Mouse (Mus musculus) heart, embryonic 11.5 days (tissue): ENCODE measurements at regions not wholly inside any gene's neighbourhood (a gene's known extent, or its start where the extent isn't known, plus 50 kb on each side); places are given as distances from the start of the nearest gene placed in this dataset.
"Not testable (repeated sequence)": the region's sequence is repeated elsewhere in the genome, so short reads cannot be mapped to it uniquely, and the experiment has no call there.

Source experiments
- ATAC-seq: fragments of 200-750 bp; cut with Nextera tagmentation; replicated peaks from 2 replicates; pipeline ENCODE4 v1.8.0; 2017; ENCODE audit warnings: moderate library complexity; ENCODE audit not compliant: insufficient number of reproducible peaks, low FRiP score, low TSS enrichment
- H3K27ac ChIP-seq: fragments of 300-500 bp; sonication (generic); 2 replicates; pipeline ENCODE4 v1.5.1; 2014; ENCODE audit warnings: mild to moderate bottlenecking, low read depth, low read length
- H3K27me3 ChIP-seq: fragments of 300-500 bp; sonication (generic); 2 replicates; pipeline ENCODE4 v1.6.1; 2014; ENCODE audit warnings: mild to moderate bottlenecking, low read length, mixed read lengths; ENCODE audit not compliant: control insufficient read depth, insufficient read depth
- H3K36me3 ChIP-seq: fragments of 300-500 bp; sonication (generic); 2 replicates; pipeline ENCODE4 v1.6.1; 2014; ENCODE audit warnings: mild to moderate bottlenecking, low read length, moderate library complexity, mixed read lengths; ENCODE audit not compliant: control insufficient read depth, insufficient read depth
- H3K4me1 ChIP-seq: fragments of 300-500 bp; sonication (generic); 2 replicates; pipeline ENCODE4 v1.6.1; 2014; ENCODE audit warnings: low read length; ENCODE audit not compliant: control insufficient read depth, insufficient read depth
- H3K4me2 ChIP-seq: fragments of 300-500 bp; sonication (generic); 2 replicates; pipeline ENCODE4 v1.6.1; 2014; ENCODE audit warnings: mild to moderate bottlenecking, moderate library complexity
- H3K4me3 ChIP-seq: fragments of 300-500 bp; sonication (generic); 2 replicates; pipeline ENCODE4 v1.5.1; 2014; ENCODE audit warnings: low read depth, low read length
- H3K9ac ChIP-seq: fragments of 300-500 bp; sonication (generic); 2 replicates; pipeline ENCODE4 v1.6.1; 2014; ENCODE audit warnings: mild to moderate bottlenecking, low read depth, low read length, moderate library complexity
- H3K9me3 ChIP-seq: fragments of 300-500 bp; sonication (generic); replicated peaks from 2 replicates; pipeline ENCODE4 v1.6.1; 2016; ENCODE audit warnings: low read length; ENCODE audit not compliant: control insufficient read depth
- WGBS: fragments of 180-500 bp; shearing (Covaris S2); extraction: QIAGEN DNeasy Blood & Tissue Kit; methylation state at CpG from one replicate; pipeline ENCODE4 v1.1.7; 2014; ENCODE audit not compliant: insufficient replicate concordance; 5-methylcytosine and 5-hydroxymethylcytosine counted together

DNA sequence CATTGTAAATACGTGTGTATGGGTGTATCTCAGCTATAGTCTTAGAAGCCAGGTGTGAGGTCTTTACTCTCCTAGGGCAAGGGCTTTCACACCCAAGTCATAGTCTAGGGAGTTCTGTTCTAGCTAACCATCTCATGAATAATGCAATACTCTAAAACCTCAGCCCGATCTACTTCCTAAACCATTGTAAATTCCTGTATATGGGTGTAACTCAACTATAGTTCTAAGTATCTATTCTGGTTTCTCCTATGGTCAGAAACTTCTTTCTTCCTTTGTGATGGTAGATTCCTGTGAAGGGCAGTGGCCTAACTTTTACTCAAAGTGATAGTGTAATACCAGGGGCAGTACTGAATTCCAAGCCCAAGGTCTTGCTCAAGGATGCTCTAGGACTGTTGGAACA is 58.7 kb upstream of the Srd5a3 start:
- not testable (repeated sequence) for H3K9ac ChIP-seq, H3K4me1 ChIP-seq, H3K27ac ChIP-seq, ATAC-seq, H3K9me3 ChIP-seq, H3K27me3 ChIP-seq, H3K4me3 ChIP-seq, H3K36me3 ChIP-seq, H3K4me2 ChIP-seq
- 77% methylated on average over 2 of the region's 2 CpGs for WGBS

DNA sequence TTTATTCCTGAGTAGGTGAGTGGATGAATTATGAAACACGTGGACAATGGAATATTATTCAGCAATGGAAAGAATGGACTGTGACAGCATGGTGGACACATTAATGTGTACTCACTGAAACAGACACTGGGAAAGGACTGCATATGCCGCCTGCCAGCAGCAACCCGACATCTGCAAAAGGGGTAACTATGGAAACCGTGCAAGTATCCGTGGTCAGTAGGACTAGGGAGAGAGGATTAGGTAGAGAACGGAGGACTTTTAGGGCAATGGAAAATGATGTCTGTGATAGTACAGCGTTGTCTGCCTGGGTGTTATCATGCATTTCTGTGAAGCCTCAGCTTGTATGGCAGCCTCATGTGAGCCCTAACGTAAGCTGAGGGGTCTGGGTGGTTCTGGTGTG is 59.6 kb upstream of the Srd5a3 start:
- no peaks in the 10 kb centered on the region for H3K36me3 ChIP-seq
- no peaks in the 10 kb centered on the region for H3K4me1 ChIP-seq
- ATAC-seq: no peak
- no peak overlapping the region for H3K4me2 ChIP-seq
- 77% methylated on average over 8 of the region's 8 CpGs for WGBS
- no peak overlapping the region; the same call in 1 of the 2 replicates for H3K27ac ChIP-seq
- no peaks in the 10 kb centered on the region for H3K27me3 ChIP-seq
- H3K9me3 ChIP-seq: no peaks in the 10 kb centered on the region
- H3K4me3 ChIP-seq: no peak overlapping the region
- H3K9ac ChIP-seq: no peak overlapping the region

DNA sequence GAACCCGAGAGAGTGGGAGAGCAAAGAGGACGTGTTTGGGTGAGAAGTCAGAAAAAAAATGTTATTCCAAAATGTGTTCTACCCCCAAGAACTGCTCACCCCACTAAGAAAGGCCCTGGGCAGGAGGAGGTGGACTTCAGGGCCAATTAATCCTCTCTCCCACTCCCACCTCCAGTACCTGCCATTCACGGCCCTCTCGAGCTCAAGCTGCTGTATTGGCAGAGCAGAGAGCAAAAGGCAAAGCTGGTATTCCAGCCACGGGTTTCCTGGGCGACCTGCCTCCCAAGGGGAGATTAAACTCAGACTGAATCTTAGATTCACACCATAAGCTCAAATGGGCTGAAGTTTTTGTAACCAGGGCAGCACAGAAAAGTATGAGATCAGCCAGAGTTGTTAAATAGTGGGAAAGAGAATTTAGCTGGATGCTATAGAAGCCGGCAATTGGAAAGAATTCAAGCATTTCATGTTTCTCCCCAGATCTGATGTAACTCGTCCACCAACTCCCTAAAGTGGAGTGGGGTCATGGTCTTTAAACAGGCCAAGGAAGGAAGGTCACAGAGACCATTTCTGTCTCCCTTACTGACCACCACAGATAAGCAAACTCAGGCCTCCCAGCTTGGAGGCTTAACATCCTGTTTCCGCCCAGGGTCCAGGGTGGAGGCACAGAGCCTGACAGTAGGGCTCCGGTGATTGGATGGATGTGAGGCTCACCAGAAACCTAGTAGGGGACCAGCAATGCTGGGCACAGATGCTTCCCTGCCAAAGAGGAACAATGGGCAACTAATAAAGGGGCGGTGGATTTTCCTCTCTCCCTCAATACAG is 60.7 kb upstream of the Srd5a3 start:
- no peak overlapping the region for H3K9ac ChIP-seq
- no peak overlapping the region for H3K4me2 ChIP-seq
- H3K36me3 ChIP-seq: no peaks in the 10 kb centered on the region
- ATAC-seq: peak; percentile 67; the same call in 1 of the 2 replicates
- no peak overlapping the region for H3K4me3 ChIP-seq
- no peaks in the 10 kb centered on the region for H3K4me1 ChIP-seq
- H3K27ac ChIP-seq: peak overlapping the region; percentile 70
- H3K27me3 ChIP-seq: no peaks in the 10 kb centered on the region
- WGBS: 51% methylated on average over 11 of the region's 11 CpGs
- H3K9me3 ChIP-seq: no peaks in the 10 kb centered on the region

DNA sequence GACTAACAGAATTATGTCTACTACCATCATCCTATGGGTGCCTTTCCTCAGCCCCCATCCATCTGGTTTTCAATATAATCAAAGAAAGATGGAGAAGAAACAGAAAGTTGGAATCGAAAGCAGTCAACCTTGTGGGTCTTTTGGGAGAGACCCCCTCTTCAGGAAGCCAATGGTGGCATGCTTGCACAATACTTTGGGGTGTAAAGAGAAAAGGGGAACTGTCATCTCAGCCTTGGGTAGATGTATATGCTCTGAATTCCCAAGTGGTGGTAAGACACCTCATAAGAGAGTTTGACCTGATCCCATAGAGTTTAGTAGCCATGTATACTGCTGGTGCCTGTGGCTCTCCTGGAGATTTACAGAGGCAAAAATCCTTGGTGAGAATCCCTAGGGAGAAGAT is 61.6 kb upstream of the Srd5a3 start:
- WGBS: 75% methylated on average over 1 of the region's 1 CpGs

DNA sequence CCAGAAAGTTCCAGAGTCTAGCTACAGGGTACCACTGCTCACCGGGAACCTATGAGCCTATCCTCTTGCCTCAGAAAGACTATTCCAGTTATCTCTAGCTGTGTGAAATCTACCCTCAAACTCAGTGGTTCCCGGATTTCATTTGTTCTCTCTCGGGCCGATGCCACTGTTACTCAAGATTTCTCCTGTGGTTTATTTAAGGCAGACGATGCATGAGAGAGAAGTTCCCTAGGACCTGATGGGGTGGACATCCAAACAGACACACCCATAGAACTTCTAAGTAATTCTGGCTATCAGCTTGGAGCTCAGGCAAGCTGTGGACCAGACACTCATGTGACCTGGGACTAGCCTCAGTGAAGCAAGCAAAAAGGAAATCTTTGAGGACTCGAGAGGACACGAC is 63.8 kb upstream of the Srd5a3 start:
- 71% methylated on average over 7 of the region's 7 CpGs for WGBS
- no peak for ATAC-seq
- no peaks in the 10 kb centered on the region for H3K27me3 ChIP-seq
- no peak overlapping the region for H3K4me2 ChIP-seq
- H3K27ac ChIP-seq: no peak overlapping the region
- no peaks in the 10 kb centered on the region for H3K36me3 ChIP-seq
- H3K4me1 ChIP-seq: no peaks in the 10 kb centered on the region
- H3K9me3 ChIP-seq: no peaks in the 10 kb centered on the region
- H3K9ac ChIP-seq: no peak overlapping the region
- H3K4me3 ChIP-seq: no peak overlapping the region

More for the DNA sequence above, 61.6 kb upstream of the Srd5a3 start:
- H3K9me3 ChIP-seq: no peaks in the 10 kb centered on the region
- H3K27ac ChIP-seq: no peak overlapping the region; the same call in 1 of the 2 replicates
- no peaks in the 10 kb centered on the region for H3K27me3 ChIP-seq
- no peak overlapping the region for H3K4me3 ChIP-seq
- H3K36me3 ChIP-seq: no peaks in the 10 kb centered on the region
- H3K9ac ChIP-seq: no peak overlapping the region
- H3K4me1 ChIP-seq: no peaks in the 10 kb centered on the region
- no peak overlapping the region for H3K4me2 ChIP-seq
- ATAC-seq: no peak

DNA sequence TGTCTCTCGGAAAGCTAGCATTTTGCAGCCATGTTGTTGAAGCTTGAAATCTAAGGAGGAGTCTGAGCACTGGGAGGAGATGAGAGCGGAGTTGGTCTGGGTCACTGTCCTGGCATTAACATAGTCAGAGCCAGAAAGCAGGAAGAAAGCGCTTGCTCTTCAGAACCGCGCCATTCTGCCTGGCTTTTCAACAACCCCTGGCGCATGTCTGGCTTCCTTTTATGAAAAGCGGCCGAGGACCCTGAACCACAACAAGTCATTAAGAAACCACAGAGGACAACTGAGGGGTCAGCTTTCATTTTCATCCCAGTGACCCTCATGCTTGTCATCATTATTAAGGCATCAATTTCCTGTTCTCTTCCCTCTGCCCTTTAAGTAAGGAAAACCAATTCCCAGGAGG is 64.7 kb upstream of the Srd5a3 start:
- Histone ChIP-seq H3K9me3 (no peaks in the 10 kb centered on the region), H3K4me3 (no peak overlapping the region), H3K4me1 (no peaks in the 10 kb centered on the region), H3K9ac (no peak overlapping the region), H3K27me3 (no peaks in the 10 kb centered on the region), H3K4me2 (no peak overlapping the region), H3K27ac (no peak overlapping the region), H3K36me3 (no peaks in the 10 kb centered on the region)
- ATAC-seq: no peak
- 59% methylated on average over 8 of the region's 8 CpGs for WGBS

DNA sequence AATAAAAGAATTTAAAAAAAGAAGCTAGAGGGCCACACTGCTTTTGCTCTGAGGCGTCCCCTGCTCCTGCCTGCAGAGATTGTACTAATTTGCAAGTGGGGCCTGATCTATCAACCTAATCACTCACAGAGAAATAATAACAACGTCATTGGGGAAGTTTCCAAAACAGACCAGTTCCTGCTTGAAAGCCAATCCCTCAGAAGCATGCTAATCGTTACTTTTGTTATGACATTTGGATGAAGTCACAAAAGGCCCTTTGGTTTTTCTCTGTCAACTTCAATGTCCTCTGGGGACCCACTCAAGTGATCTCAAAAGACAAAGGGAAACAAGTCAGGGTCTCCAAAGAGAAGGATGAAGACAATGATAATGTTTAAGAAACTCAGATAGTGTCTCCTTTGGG is 72.2 kb upstream of the Srd5a3 start:
- peaks cover 40% of the 10 kb centered on the region for H3K4me1 ChIP-seq
- no peak overlapping the region for H3K27ac ChIP-seq
- ATAC-seq: no peak
- WGBS: 31% methylated on average over 3 of the region's 3 CpGs
- no peaks in the 10 kb centered on the region for H3K9me3 ChIP-seq
- no peak overlapping the region for H3K4me2 ChIP-seq
- H3K36me3 ChIP-seq: no peaks in the 10 kb centered on the region
- no peaks in the 10 kb centered on the region for H3K27me3 ChIP-seq
- H3K9ac ChIP-seq: no peak overlapping the region
- no peak overlapping the region for H3K4me3 ChIP-seq

DNA sequence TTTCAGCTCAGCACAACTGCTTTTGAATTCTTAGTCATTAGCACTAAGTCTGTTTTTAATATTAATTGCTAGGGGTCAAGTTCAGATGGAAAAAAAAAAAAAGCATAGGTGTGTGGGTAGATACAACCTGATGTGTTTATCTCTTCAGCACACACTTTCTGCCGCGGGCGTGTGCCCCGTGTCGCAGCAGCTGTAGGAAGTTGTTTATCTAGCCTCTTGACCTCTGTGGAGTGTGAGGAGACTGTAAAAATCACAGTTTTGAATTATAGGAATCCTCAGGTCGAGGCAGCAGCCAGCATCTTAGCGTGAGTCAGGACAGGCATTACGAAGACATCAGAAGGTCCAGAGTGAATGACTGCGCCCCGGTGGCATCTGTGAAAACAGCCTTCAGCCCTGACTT is 72.8 kb upstream of the Srd5a3 start:
- no peak overlapping the region for H3K4me3 ChIP-seq
- no peaks in the 10 kb centered on the region for H3K36me3 ChIP-seq
- H3K9ac ChIP-seq: no peak overlapping the region
- WGBS: 5% methylated on average over 10 of the region's 10 CpGs
- ATAC-seq: no peak
- H3K4me1 ChIP-seq: peaks cover 40% of the 10 kb centered on the region
- H3K27me3 ChIP-seq: no peaks in the 10 kb centered on the region
- H3K27ac ChIP-seq: no peak overlapping the region
- H3K4me2 ChIP-seq: peak overlapping the region; percentile 48
- no peaks in the 10 kb centered on the region for H3K9me3 ChIP-seq

DNA sequence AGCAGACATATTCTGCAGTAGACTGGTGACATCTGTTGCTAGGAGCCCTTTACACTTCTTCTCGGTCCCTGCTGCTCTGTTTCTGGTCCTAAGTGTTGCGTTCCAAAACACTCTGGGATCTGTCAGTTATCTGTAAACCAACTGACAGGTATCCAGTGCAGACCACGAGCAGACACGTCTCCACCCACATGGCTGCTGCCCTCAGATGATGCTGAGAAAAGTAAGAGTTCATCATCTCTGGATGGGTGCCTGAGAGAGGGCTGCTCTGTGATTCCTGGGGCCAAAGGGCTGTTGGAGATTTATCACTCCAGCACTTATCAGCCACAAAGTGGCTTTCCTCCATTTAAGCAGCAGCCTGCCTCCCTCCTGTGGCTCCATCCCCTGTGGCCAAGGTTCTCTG is 74.3 kb upstream of the Srd5a3 start:
- no peak for ATAC-seq
- no peak overlapping the region for H3K27ac ChIP-seq
- no peaks in the 10 kb centered on the region for H3K27me3 ChIP-seq
- peaks cover 40% of the 10 kb centered on the region for H3K4me1 ChIP-seq
- 5% methylated on average over 4 of the region's 4 CpGs for whole genome bisulfite sequencing
- H3K4me3 ChIP-seq: no peak overlapping the region
- no peaks in the 10 kb centered on the region for H3K36me3 ChIP-seq
- no peak overlapping the region for H3K4me2 ChIP-seq
- no peak overlapping the region for H3K9ac ChIP-seq
- no peaks in the 10 kb centered on the region for H3K9me3 ChIP-seq
